In the genomic region with DNA sequence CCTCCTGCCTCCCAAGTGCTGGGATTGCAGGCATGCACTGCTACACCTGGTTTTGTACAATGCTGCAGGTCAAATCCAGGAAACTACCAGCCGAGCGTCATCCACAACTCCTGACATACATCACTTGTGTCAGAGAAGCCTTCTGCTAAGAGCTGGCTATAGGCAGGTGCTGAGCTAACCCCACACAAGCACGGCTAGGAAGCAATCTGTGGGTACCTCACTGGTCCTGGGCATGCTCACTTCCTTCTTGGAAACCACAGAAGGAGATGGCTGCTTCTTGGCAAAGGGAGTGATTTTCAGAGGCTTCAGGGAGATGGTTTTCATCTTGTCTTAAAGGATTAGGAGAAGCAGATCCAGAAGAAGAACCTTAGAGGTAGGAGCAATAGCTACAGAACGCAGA, we compare ENCODE assay signal across 21 mouse cellular contexts.
"Had no signal": no experiment of that assay in that cellular context is flagged by ENCODE, and none has a peak within 500 bp of the region (broad histone marks: within the 10 kb centered on the region; RNA-seq: fewer than 3 reads in every experiment).

No protein-coding gene starts in this region.

- H3K9ac ChIP-seq: limb, embryonic 13.5 days; liver, embryonic 12.5 days; liver, embryonic 15.5 days; lung, embryonic 15.5 days; midbrain, embryonic 13.5 days had no signal

- ATAC-seq: intestine, embryonic 16.5 days; liver, embryonic 12.5 days; midbrain, embryonic 13.5 days had no signal

- H3K36me3 ChIP-seq: limb, embryonic 10.5 days; limb, embryonic 13.5 days; liver, embryonic 12.5 days; liver, embryonic 15.5 days; lung, embryonic 15.5 days; midbrain, embryonic 13.5 days had no signal

- H3K9me3 ChIP-seq: limb, embryonic 10.5 days; limb, embryonic 13.5 days; liver, embryonic 12.5 days; liver, embryonic 15.5 days; lung, embryonic 15.5 days; midbrain, embryonic 13.5 days had no signal

- H3K27ac ChIP-seq: limb, embryonic 10.5 days; limb, embryonic 13.5 days; liver, embryonic 12.5 days; liver, embryonic 15.5 days; lung, embryonic 15.5 days; midbrain, embryonic 13.5 days had no signal

- H3K4me3 ChIP-seq: limb, embryonic 10.5 days; limb, embryonic 13.5 days; liver, embryonic 12.5 days; liver, embryonic 15.5 days; lung, embryonic 15.5 days; midbrain, embryonic 13.5 days; myocyte had no signal

- H3K4me2 ChIP-seq: limb, embryonic 13.5 days; liver, embryonic 12.5 days; liver, embryonic 15.5 days; lung, embryonic 15.5 days; midbrain, embryonic 13.5 days had no signal

- DNase-seq: kidney, adult 18-20 months; kidney, adult 9 months; kidney, postnatal 14 days; kidney, postnatal 4 days; liver; lung, adult 18-20 months; lung, postnatal 10 days; lung, postnatal 36 days; right cerebral cortex, adult 18-20 months; right cerebral cortex, postnatal 14 days; spleen, adult 18-20 months; thymus, adult 18-20 months; thymus, postnatal 36 days had no signal

- H3K27me3 ChIP-seq: midbrain, embryonic 13.5 days had no signal
